Mouse (Mus musculus): ENCODE measurements at regions not wholly inside any gene's neighbourhood (a gene's known extent, or its start where the extent isn't known, plus 50 kb on each side); places are given as distances from the start of the nearest gene placed in this dataset.
A peak's percentile ranks its signal among the peaks of the same experiment; 100 is the strongest.

GRCm38 (mm10) chr12:49579451-49580190 is 194.6 kb downstream of the Gm43517 start:
- Histone ChIP-seq H3K27me3 (ENCODE audit: insufficient read depth, low read length) (no peaks in the 10 kb centered on the region), H3K27ac (no peak overlapping the region), H3K4me2 (ENCODE audit: low read length) (no peak overlapping the region), H3K4me3 (replicated peaks; ENCODE audit: low read depth, low read length) (no peak overlapping the region), H3K9me3 (replicated peaks; ENCODE audit: low read length) (no peaks in the 10 kb centered on the region), H3K4me1 (replicated peaks; ENCODE audit: insufficient read depth, low read length) (no peaks in the 10 kb centered on the region), H3K9ac (ENCODE audit: low read depth, low read length) (no peak overlapping the region), H3K36me3 (ENCODE audit: insufficient read depth, low read length) (no peaks in the 10 kb centered on the region)
- no peak for TF ChIP-seq CTCF (IDR thresholded peaks at IDR 0.05; ENCODE audit: low read depth)
- 69% methylated on average over 1 of the region's 1 CpGs for WGBS
- DNase-seq (ENCODE audit: low spot score) (no peak), ATAC-seq (replicated peaks; ENCODE audit: low FRiP score, low read depth) (no peak)

- no peaks in the 10 kb centered on the region for H3K9me3 ChIP-seq (replicated peaks; ENCODE audit: low read length)
- WGBS, result 45% methylated on average over 1 of the region's 1 CpGs
- DNase-seq (ENCODE audit: low spot score) (no peak), ATAC-seq (replicated peaks; ENCODE audit: low FRiP score, low read depth) (0 out of 2 replicates have a peak, but pooled peaks have one; percentile 69)
- H3K4me1 ChIP-seq (replicated peaks; ENCODE audit: insufficient read depth, low read length), result no peaks in the 10 kb centered on the region
- no peak overlapping the region for H3K9ac ChIP-seq (ENCODE audit: low read depth, low read length)
- no peak overlapping the region for H3K4me2 ChIP-seq (ENCODE audit: low read length)
- no peaks in the 10 kb centered on the region for H3K27me3 ChIP-seq (ENCODE audit: insufficient read depth, low read length)
- TF ChIP-seq CTCF (IDR thresholded peaks at IDR 0.05; ENCODE audit: low read depth), result no peak
- no peaks in the 10 kb centered on the region for H3K36me3 ChIP-seq (ENCODE audit: insufficient read depth, low read length)
- no peak overlapping the region for H3K4me3 ChIP-seq (replicated peaks; ENCODE audit: low read depth, low read length)
- no peak overlapping the region for H3K27ac ChIP-seq
These were observed 198.9 kb downstream of the Gm43517 start for GRCm38 (mm10) chr12:49583849-49584248.

GRCm38 (mm10) chr12:49622264-49622663 is 237.3 kb downstream of the Gm43517 start:
- WGBS, result 79% methylated on average over 3 of the region's 3 CpGs
- no peak for TF ChIP-seq CTCF (IDR thresholded peaks at IDR 0.05; ENCODE audit: low read depth)

GRCm38 (mm10) chr12:49627222-49627621 is 242.2 kb downstream of the Gm43517 start:
- DNase-seq (ENCODE audit: low spot score) (no peak), ATAC-seq (replicated peaks; ENCODE audit: low FRiP score, low read depth) (no peak)
- H3K27ac ChIP-seq, result no peak overlapping the region
- no peak for TF ChIP-seq CTCF (IDR thresholded peaks at IDR 0.05; ENCODE audit: low read depth)
- H3K4me1 ChIP-seq (replicated peaks; ENCODE audit: insufficient read depth, low read length), result no peaks in the 10 kb centered on the region
- H3K27me3 ChIP-seq (ENCODE audit: insufficient read depth, low read length), result no peaks in the 10 kb centered on the region
- H3K4me3 ChIP-seq (replicated peaks; ENCODE audit: low read depth, low read length), result no peak overlapping the region
- no peaks in the 10 kb centered on the region for H3K36me3 ChIP-seq (ENCODE audit: insufficient read depth, low read length)
- WGBS, result 72% methylated on average over 5 of the region's 5 CpGs
- no peak overlapping the region for H3K4me2 ChIP-seq (ENCODE audit: low read length)
- no peak overlapping the region for H3K9ac ChIP-seq (ENCODE audit: low read depth, low read length)
- no peaks in the 10 kb centered on the region for H3K9me3 ChIP-seq (replicated peaks; ENCODE audit: low read length)

More at GRCm38 (mm10) chr12:49622264-49622663, 237.3 kb downstream of the Gm43517 start:
- Histone ChIP-seq H3K9ac (ENCODE audit: low read depth, low read length) (no peak overlapping the region), H3K9me3 (replicated peaks; ENCODE audit: low read length) (no peaks in the 10 kb centered on the region), H3K27me3 (ENCODE audit: insufficient read depth, low read length) (no peaks in the 10 kb centered on the region), H3K4me1 (replicated peaks; ENCODE audit: insufficient read depth, low read length) (no peaks in the 10 kb centered on the region), H3K4me2 (ENCODE audit: low read length) (no peak overlapping the region), H3K36me3 (ENCODE audit: insufficient read depth, low read length) (no peaks in the 10 kb centered on the region), H3K27ac (no peak overlapping the region), H3K4me3 (replicated peaks; ENCODE audit: low read depth, low read length) (no peak overlapping the region)
- ATAC-seq (replicated peaks; ENCODE audit: low FRiP score, low read depth), result no peak
- no peak for DNase-seq (ENCODE audit: low spot score)

GRCm38 (mm10) chr12:49628014-49628413 is 243.0 kb downstream of the Gm43517 start:
- Histone ChIP-seq H3K4me1 (replicated peaks; ENCODE audit: insufficient read depth, low read length) (no peaks in the 10 kb centered on the region), H3K4me3 (replicated peaks; ENCODE audit: low read depth, low read length) (no peak overlapping the region), H3K27me3 (ENCODE audit: insufficient read depth, low read length) (no peaks in the 10 kb centered on the region), H3K4me2 (ENCODE audit: low read length) (no peak overlapping the region), H3K9me3 (replicated peaks; ENCODE audit: low read length) (no peaks in the 10 kb centered on the region), H3K9ac (ENCODE audit: low read depth, low read length) (no peak overlapping the region), H3K27ac (no peak overlapping the region), H3K36me3 (ENCODE audit: insufficient read depth, low read length) (no peaks in the 10 kb centered on the region)
- TF ChIP-seq CTCF (IDR thresholded peaks at IDR 0.05; ENCODE audit: low read depth), result no peak
- DNase-seq (ENCODE audit: low spot score), result no peak
- WGBS, result 84% methylated on average over 4 of the region's 4 CpGs
- no peak for ATAC-seq (replicated peaks; ENCODE audit: low FRiP score, low read depth)

GRCm38 (mm10) chr12:49649104-49650063 is 264.4 kb downstream of the Gm43517 start:
- no peak for ATAC-seq (replicated peaks; ENCODE audit: low FRiP score, low read depth)
- H3K4me2 ChIP-seq (ENCODE audit: low read length), result no peak overlapping the region
- no peak overlapping the region for H3K4me3 ChIP-seq (replicated peaks; ENCODE audit: low read depth, low read length)
- 28% methylated on average over 3 of the region's 3 CpGs for WGBS
- no peak overlapping the region for H3K27ac ChIP-seq
- no peak for DNase-seq (ENCODE audit: low spot score)
- no peaks in the 10 kb centered on the region for H3K36me3 ChIP-seq (ENCODE audit: insufficient read depth, low read length)
- H3K27me3 ChIP-seq (ENCODE audit: insufficient read depth, low read length), result no peaks in the 10 kb centered on the region
- H3K9me3 ChIP-seq (replicated peaks; ENCODE audit: low read length), result no peaks in the 10 kb centered on the region
- no peak for TF ChIP-seq CTCF (IDR thresholded peaks at IDR 0.05; ENCODE audit: low read depth)
- H3K4me1 ChIP-seq (replicated peaks; ENCODE audit: insufficient read depth, low read length), result no peaks in the 10 kb centered on the region
- H3K9ac ChIP-seq (ENCODE audit: low read depth, low read length), result no peak overlapping the region

Measured in kidney, postnatal 0 days (tissue).